Mouse (Mus musculus): ENCODE data around the gene Rassf1. TPM values are rescaled to one million over a fixed set of nuclear protein-coding genes. Genes with fewer than 3 reads are reported as not detected.

The Rassf1 gene
- polyA plus RNA-seq, 1 experiment from 2014 or later: 15.1 TPM

DNA sequence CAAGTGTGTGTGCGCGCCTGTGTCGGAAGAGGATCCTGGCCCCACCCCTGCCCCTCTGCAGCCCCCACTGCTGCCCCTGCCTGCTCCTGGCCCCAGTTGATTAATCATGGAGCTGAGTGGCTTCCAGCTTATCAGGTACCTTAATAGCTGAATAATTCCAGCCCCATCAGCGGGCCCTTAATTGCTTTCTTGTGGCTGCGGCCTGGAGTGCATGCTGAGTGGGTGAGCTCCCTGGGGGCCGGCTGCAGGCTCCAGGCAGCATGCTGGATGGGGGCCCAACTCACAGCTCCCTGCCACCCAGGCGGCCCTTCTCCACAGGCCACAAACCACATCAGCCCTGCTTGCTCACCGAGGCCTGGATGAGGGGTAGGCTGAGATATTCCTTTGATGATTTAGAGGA is 39.9 kb upstream of the Rassf1 start:
- Histone ChIP-seq H3K9ac (replicated peaks) (no peak overlapping the region), H3K4me3 (ENCODE audit: low read depth, low read length) (no peak overlapping the region), H3K4me1 (ENCODE audit: insufficient read depth) (no peaks in the 10 kb centered on the region), H3K27me3 (ENCODE audit: insufficient read depth, low read length) (no peaks in the 10 kb centered on the region), H3K4me2 (ENCODE audit: low read depth, low read length) (no peak overlapping the region), H3K9me3 (ENCODE audit: low read length) (no peaks in the 10 kb centered on the region), H3K36me3 (replicated peaks; ENCODE audit: insufficient read depth, low read length) (no peaks in the 10 kb centered on the region), H3K27ac (ENCODE audit: low read depth) (no peak overlapping the region)
- TF ChIP-seq CTCF (IDR thresholded peaks at IDR 0.05; ENCODE audit: low read depth): no peak
- 68% methylated on average over 8 of the region's 8 CpGs for WGBS (ENCODE audit: insufficient replicate concordance)
- ATAC-seq (no peak), DNase-seq (no peak)

DNA sequence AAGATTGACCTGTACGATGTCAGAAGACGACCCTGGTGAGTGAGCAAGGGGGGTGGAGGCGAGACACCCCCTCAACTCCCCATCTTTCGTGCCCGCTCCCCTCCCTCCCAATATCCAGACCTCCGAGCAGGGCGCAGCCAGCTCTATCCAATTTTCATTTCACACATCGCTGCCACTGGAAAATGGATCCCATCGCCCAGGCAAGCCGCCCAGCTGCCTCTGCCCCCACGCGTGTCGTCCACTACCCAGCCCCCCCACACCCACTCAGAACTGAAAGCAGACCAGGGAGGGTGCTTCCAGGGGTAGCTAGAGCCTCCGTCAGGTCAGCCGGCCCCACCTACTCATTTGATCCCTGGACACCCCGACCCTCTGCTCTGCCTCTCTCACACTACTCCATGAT is 39.0 kb upstream of the Rassf1 start:
- WGBS (ENCODE audit: insufficient replicate concordance): 76% methylated on average over 16 of the region's 16 CpGs
- H3K9ac ChIP-seq (replicated peaks): no peak overlapping the region
- no peak for ATAC-seq

DNA sequence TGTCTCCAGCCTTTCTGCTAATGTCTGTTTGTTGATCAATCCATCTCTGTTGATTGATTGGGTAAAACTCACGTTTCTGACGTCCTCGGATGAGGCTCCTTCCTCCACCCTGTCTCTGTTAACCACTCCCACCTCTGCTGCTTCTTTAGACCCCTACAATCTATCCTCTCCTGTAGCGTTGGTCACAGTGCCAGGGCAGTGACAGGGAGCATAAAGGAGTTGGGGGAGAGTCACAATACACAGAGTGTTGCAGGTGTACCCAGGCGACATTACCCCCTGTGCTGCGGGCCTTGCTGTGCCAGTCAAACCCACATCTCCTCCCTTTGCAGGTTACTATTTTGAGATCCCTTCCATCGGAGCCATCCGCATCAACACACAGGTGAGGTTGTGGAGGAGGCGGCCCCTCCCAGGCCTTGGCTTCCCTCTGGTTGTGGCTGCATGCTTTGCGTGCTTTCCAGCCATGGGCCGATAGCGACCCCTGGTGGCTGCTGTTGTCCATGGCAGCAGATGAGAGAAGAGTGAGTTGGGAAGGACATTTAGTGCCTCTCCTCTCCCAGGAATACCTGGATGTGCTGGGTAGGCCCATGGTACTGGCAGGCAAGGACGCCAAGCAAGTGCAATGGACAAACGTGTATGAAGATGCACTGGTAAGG is 36.9 kb upstream of the Rassf1 start:
- TF ChIP-seq CTCF (IDR thresholded peaks at IDR 0.05; ENCODE audit: low read depth) (peak; percentile 100), EP300 (IDR thresholded peaks at IDR 0.05; ENCODE audit: low read depth) (no peak)
- no peaks in the 10 kb centered on the region for H3K27me3 ChIP-seq (ENCODE audit: insufficient read depth, low read length)
- ATAC-seq: peak; percentile 44

More for the DNA sequence above, 39.0 kb upstream of the Rassf1 start:
- H3K4me2 ChIP-seq (ENCODE audit: low read depth, low read length): no peak overlapping the region
- no peak overlapping the region for H3K4me3 ChIP-seq (ENCODE audit: low read depth, low read length)
- no peaks in the 10 kb centered on the region for H3K27me3 ChIP-seq (ENCODE audit: insufficient read depth, low read length)
- no peak overlapping the region for H3K27ac ChIP-seq (ENCODE audit: low read depth)
- no peaks in the 10 kb centered on the region for H3K4me1 ChIP-seq (ENCODE audit: insufficient read depth)
- DNase-seq: no peak
- no peaks in the 10 kb centered on the region for H3K36me3 ChIP-seq (replicated peaks; ENCODE audit: insufficient read depth, low read length)
- TF ChIP-seq EP300 (IDR thresholded peaks at IDR 0.05; ENCODE audit: low read depth) (no peak), CTCF (IDR thresholded peaks at IDR 0.05; ENCODE audit: low read depth) (no peak)
- H3K9me3 ChIP-seq (ENCODE audit: low read length): no peaks in the 10 kb centered on the region

DNA sequence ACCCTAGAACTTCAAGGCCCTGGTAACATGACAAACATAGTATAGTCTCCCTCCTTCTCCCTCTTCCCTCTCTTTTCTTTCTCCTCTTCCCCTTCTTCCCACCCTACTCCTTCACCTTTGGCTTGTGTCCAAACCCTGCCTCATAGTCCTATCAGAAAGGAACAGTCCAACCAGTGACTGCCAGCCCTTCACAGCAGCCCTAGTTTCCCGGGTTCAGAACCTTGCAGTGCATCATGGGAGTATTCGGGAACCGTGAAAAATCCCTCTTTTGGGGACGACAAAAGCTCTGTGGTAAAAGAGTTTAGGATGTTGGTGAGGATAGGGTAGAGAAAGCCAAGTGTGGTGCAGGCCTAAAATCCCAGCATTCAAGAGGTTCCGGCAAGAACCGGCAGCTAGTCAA is 31.0 kb upstream of the Rassf1 start:
- Histone ChIP-seq H3K9me3 (ENCODE audit: low read length) (no peaks in the 10 kb centered on the region), H3K9ac (replicated peaks) (no peak overlapping the region), H3K27me3 (ENCODE audit: insufficient read depth, low read length) (peaks cover 16% of the 10 kb centered on the region), H3K4me1 (ENCODE audit: insufficient read depth) (peaks cover 2% of the 10 kb centered on the region; the same call in 1 of the 2 replicates), H3K4me3 (ENCODE audit: low read depth, low read length) (no peak overlapping the region), H3K4me2 (ENCODE audit: low read depth, low read length) (no peak overlapping the region), H3K36me3 (replicated peaks; ENCODE audit: insufficient read depth, low read length) (no peaks in the 10 kb centered on the region), H3K27ac (ENCODE audit: low read depth) (no peak overlapping the region)
- 67% methylated on average over 6 of the region's 6 CpGs for WGBS (ENCODE audit: insufficient replicate concordance)
- DNase-seq (no peak), ATAC-seq (no peak)
- TF ChIP-seq CTCF (IDR thresholded peaks at IDR 0.05; ENCODE audit: low read depth) (no peak), EP300 (IDR thresholded peaks at IDR 0.05; ENCODE audit: low read depth) (no peak)

More for the DNA sequence above, 36.9 kb upstream of the Rassf1 start:
- peak; percentile 89 for DNase-seq
- Histone ChIP-seq H3K4me2 (ENCODE audit: low read depth, low read length) (no peak overlapping the region), H3K4me1 (ENCODE audit: insufficient read depth) (no peaks in the 10 kb centered on the region), H3K36me3 (replicated peaks; ENCODE audit: insufficient read depth, low read length) (no peaks in the 10 kb centered on the region), H3K9me3 (ENCODE audit: low read length) (no peaks in the 10 kb centered on the region), H3K4me3 (ENCODE audit: low read depth, low read length) (no peak overlapping the region), H3K9ac (replicated peaks) (no peak overlapping the region), H3K27ac (ENCODE audit: low read depth) (no peak overlapping the region)
- 21% methylated on average over 14 of the region's 14 CpGs for WGBS (ENCODE audit: insufficient replicate concordance)

DNA sequence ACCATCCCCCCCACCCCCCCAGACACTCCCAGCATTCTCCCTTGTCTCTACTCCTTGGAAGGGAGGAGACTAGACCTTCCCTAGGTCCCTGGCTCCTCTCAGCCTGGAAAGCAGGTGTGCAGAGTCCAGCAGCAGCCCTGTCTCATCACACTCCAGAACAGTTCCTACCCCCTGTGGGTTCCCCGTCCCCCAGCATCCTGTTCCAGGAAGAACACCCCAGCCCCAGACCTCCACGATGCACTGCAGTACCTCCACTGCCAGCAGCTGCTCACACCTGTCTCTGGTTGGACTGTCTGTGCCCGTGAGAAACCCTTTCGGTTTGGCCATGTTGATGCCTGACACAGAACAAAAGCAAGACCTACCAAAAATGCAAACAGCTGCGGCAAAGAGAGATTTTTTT is 30.2 kb upstream of the Rassf1 start:
- H3K27me3 ChIP-seq (ENCODE audit: insufficient read depth, low read length): peaks cover 24% of the 10 kb centered on the region
- H3K4me2 ChIP-seq (ENCODE audit: low read depth, low read length): no peak overlapping the region
- WGBS (ENCODE audit: insufficient replicate concordance): 44% methylated on average over 5 of the region's 5 CpGs

DNA sequence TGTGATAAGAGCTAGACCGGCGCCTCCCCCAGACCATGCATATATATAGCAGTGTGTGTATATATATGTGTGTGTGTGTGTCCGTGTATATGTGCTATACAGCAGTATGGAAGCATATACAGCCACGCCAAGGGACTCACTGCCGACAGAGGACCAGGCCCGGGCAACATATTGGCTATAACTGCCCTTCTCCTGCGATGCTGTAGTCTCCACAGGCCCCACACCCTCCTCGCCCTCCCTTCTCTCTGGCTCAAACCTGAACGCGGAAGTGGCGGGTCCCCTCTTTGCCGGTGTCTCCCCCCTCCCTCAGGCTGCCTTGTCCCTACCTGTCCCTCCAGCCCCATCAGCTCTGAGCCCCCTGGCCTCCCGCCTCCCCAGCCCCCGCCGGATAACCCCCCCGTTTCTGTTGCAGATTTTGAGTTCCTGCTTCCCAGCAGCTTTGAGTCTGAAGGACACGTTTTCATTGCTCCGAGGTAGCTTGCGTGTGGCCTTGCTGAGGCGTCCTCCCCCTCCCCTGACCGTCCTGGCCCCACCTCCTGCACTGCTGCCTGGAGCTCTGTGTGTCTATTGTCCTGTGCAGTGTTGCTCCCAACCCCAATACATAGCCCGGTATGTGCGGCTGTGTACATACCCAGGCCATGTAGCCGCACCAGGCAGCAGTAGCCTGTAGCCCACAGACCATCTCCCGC is 29.5 kb upstream of the Rassf1 start:
- DNase-seq: no peak
- H3K27ac ChIP-seq (ENCODE audit: low read depth): no peak overlapping the region
- ATAC-seq: no peak
- no peak overlapping the region for H3K4me3 ChIP-seq (ENCODE audit: low read depth, low read length)
- H3K27me3 ChIP-seq (ENCODE audit: insufficient read depth, low read length): peaks cover 31% of the 10 kb centered on the region
- TF ChIP-seq EP300 (IDR thresholded peaks at IDR 0.05; ENCODE audit: low read depth) (no peak), CTCF (IDR thresholded peaks at IDR 0.05; ENCODE audit: low read depth) (no peak)
- H3K36me3 ChIP-seq (replicated peaks; ENCODE audit: insufficient read depth, low read length): no peaks in the 10 kb centered on the region
- WGBS (ENCODE audit: insufficient replicate concordance): 20% methylated on average over 25 of the region's 25 CpGs
- no peak overlapping the region; the same call in 1 of the 2 replicates for H3K9ac ChIP-seq (replicated peaks)
- peak overlapping the region; percentile 44 for H3K4me2 ChIP-seq (ENCODE audit: low read depth, low read length)
- peaks cover 9% of the 10 kb centered on the region for H3K4me1 ChIP-seq (ENCODE audit: insufficient read depth)
- no peaks in the 10 kb centered on the region for H3K9me3 ChIP-seq (ENCODE audit: low read length)

More for the DNA sequence above, 30.2 kb upstream of the Rassf1 start:
- H3K4me3 ChIP-seq (ENCODE audit: low read depth, low read length): no peak overlapping the region
- no peak overlapping the region for H3K27ac ChIP-seq (ENCODE audit: low read depth)
- ATAC-seq (no peak), DNase-seq (no peak)
- H3K9ac ChIP-seq (replicated peaks): no peak overlapping the region
- no peaks in the 10 kb centered on the region for H3K9me3 ChIP-seq (ENCODE audit: low read length)
- no peaks in the 10 kb centered on the region for H3K36me3 ChIP-seq (replicated peaks; ENCODE audit: insufficient read depth, low read length)
- TF ChIP-seq EP300 (IDR thresholded peaks at IDR 0.05; ENCODE audit: low read depth) (no peak), CTCF (IDR thresholded peaks at IDR 0.05; ENCODE audit: low read depth) (no peak)
- H3K4me1 ChIP-seq (ENCODE audit: insufficient read depth): peaks cover 3% of the 10 kb centered on the region; the same call in 1 of the 2 replicates
